Mouse (Mus musculus) lung, postnatal 0 days (tissue): ENCODE measurements around the gene Atp10a.

Source experiments
- CTCF ChIP-seq: IDR thresholded peaks from 2 replicates; pipeline ENCODE4 v1.5.1; 2016; ENCODE audit warnings: antibody characterized with exemption, mild to moderate bottlenecking
- EP300 ChIP-seq: IDR thresholded peaks from 2 replicates; pipeline ENCODE4 v1.6.1; 2016; ENCODE audit warnings: antibody characterized with exemption, mild to moderate bottlenecking, control low read depth

GRCm38 (mm10) chr7:58858921-58859320 is 203.0 kb downstream of the Atp10a start:
- TF ChIP-seq CTCF, result no peak
- TF ChIP-seq EP300, result no peak
